Mouse (Mus musculus) forebrain, postnatal 0 days (tissue): ENCODE measurements at regions not wholly inside any gene's neighbourhood (a gene's known extent, or its start where the extent isn't known, plus 50 kb on each side); places are given as distances from the start of the nearest gene placed in this dataset.

Source experiments
- ATAC-seq: fragments of 200-750 bp; cut with Nextera tagmentation; 2 replicates; pipeline ENCODE4 v1.8.0; 2017; ENCODE audit warnings: mild to moderate bottlenecking, moderate library complexity
- DNase-seq: peaks from one replicate; pipeline ENCODE4 v3.0.0-alpha.2; 2015
- H3K27ac ChIP-seq: fragments of 300-500 bp; sonication (generic); 2 replicates; pipeline ENCODE4 v1.5.1; 2014; ENCODE audit warnings: low read depth, mild to moderate bottlenecking, antibody characterized with exemption, low read length, moderate library complexity, mixed read lengths
- H3K27me3 ChIP-seq: fragments of 300-500 bp; sonication (generic); 2 replicates; pipeline ENCODE4 v1.6.1; 2014; ENCODE audit warnings: mild to moderate bottlenecking, low read length, mixed read lengths; ENCODE audit not compliant: insufficient read depth
- H3K36me3 ChIP-seq: fragments of 300-500 bp; sonication (generic); 2 replicates; pipeline ENCODE4 v1.6.1; 2014; ENCODE audit warnings: mild to moderate bottlenecking, moderate library complexity; ENCODE audit not compliant: insufficient read depth
- H3K4me1 ChIP-seq: fragments of 300-500 bp; sonication (generic); 2 replicates; pipeline ENCODE4 v1.6.1; 2014; ENCODE audit warnings: antibody characterized with exemption; ENCODE audit not compliant: insufficient read depth
- H3K4me2 ChIP-seq: fragments of 300-500 bp; sonication (generic); 2 replicates; pipeline ENCODE4 v1.6.1; 2014; ENCODE audit warnings: low read depth, mild to moderate bottlenecking, moderate library complexity
- H3K4me3 ChIP-seq: fragments of 300-500 bp; sonication (generic); 2 replicates; pipeline ENCODE4 v1.5.1; 2014; ENCODE audit warnings: low read depth, low read length, mixed read lengths
- H3K9ac ChIP-seq: fragments of 300-500 bp; sonication (generic); 2 replicates; pipeline ENCODE4 v1.6.1; 2014; ENCODE audit warnings: mild to moderate bottlenecking
- H3K9me3 ChIP-seq: fragments of 300-500 bp; sonication (generic); 2 replicates; pipeline ENCODE4 v1.6.1; 2016; ENCODE audit warnings: low read length
- CTCF ChIP-seq: sonication (generic); IDR thresholded peaks from 2 replicates; pipeline ENCODE4 v1.5.1; 2016; ENCODE audit warnings: antibody characterized with exemption, control low read depth, low read depth
- WGBS: fragments of 180-500 bp; shearing (Covaris S2); extraction: QIAGEN DNeasy Blood & Tissue Kit; methylation state at CpG from one replicate; pipeline ENCODE4 v1.1.7; 2014; 5-methylcytosine and 5-hydroxymethylcytosine counted together

DNA sequence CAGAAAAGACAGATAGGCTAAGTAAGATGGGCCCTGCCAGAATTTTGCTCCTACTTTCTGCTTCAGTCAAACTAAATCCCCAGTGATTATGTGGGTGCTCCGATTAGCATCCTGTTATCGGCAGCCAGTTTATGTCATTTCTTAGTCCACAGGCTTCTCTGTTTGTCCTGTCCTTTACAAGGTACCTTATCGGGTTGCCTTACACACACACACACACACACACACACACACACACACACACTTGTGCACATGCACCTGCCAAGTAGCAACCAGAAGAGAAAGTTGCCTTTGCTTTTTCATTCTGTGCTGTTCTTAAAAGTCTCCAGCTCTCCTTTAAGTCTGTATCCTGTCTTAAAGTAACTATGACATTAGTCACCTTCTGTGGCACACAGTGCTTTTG is 235.8 kb upstream of the Ankrd55 start:
- Histone ChIP-seq H3K36me3 (no peaks in the 10 kb centered on the region), H3K9ac (no peak overlapping the region), H3K9me3 (no peaks in the 10 kb centered on the region), H3K4me2 (no peak overlapping the region), H3K27me3 (no peaks in the 10 kb centered on the region), H3K27ac (no peak overlapping the region), H3K4me3 (no peak overlapping the region), H3K4me1 (no peaks in the 10 kb centered on the region)
- ATAC-seq (no peak), DNase-seq (no peak)
- 95% methylated on average over 3 of the region's 3 CpGs for WGBS
- no peak for TF ChIP-seq CTCF

DNA sequence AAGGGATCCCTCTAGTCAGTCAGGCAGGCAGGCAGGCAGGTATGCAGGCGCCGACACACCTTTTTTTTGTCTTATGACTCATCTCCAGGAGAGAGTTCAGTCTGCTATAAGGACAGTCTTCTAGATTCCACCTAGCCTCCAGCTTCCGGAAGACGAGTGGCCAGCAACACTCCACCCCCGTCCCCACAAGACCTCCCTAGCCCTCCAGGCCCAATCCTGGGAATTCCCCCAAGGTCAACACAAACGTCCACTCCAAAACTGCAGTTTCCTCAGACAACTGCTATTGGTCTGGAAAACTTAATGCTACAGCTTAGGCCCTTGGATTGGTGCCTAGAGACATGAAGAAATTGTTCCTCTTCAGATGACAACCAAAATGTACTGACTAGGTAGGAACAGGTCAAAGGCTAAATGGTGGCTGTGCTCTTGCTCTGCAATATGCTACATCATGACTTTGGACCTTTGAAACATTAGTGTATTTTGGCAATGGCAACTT is 233.3 kb upstream of the Ankrd55 start:
- DNase-seq (no peak), ATAC-seq (no peak)
- Histone ChIP-seq H3K9ac (no peak overlapping the region), H3K9me3 (no peaks in the 10 kb centered on the region), H3K36me3 (no peaks in the 10 kb centered on the region), H3K4me1 (no peaks in the 10 kb centered on the region), H3K4me3 (no peak overlapping the region), H3K4me2 (no peak overlapping the region), H3K27ac (no peak overlapping the region), H3K27me3 (no peaks in the 10 kb centered on the region)
- TF ChIP-seq CTCF = no peak
- 92% methylated on average over 6 of the region's 6 CpGs for WGBS

DNA sequence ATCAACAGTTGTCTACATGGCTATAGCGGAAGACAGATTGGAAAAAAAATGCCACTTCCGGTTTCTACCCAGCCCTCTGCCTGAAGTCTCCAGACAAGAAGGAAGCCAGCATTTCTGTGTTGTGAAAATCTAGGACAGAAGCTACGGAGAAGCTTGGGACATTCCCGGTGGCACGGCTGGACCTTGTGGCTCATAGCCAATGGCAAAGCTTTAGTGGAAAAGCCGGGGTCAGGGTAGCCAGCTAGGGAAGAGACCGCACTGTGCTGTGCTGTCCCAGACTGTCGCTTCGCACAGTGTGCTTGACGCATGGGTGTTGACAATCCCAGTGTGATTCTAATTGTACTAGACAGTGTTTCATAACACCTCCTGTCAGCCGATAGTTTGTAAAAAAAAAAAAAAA is 230.0 kb upstream of the Ankrd55 start:
- H3K27me3 ChIP-seq = no peaks in the 10 kb centered on the region
- TF ChIP-seq CTCF = no peak
- WGBS = 70% methylated on average over 11 of the region's 11 CpGs
- no peak overlapping the region for H3K4me3 ChIP-seq
- ATAC-seq (peak; percentile 82), DNase-seq (peak; percentile 32)
- H3K9ac ChIP-seq = no peak overlapping the region
- H3K36me3 ChIP-seq = no peaks in the 10 kb centered on the region
- H3K9me3 ChIP-seq = no peaks in the 10 kb centered on the region
- no peak overlapping the region for H3K4me2 ChIP-seq
- H3K27ac ChIP-seq = no peak overlapping the region
- no peaks in the 10 kb centered on the region for H3K4me1 ChIP-seq

DNA sequence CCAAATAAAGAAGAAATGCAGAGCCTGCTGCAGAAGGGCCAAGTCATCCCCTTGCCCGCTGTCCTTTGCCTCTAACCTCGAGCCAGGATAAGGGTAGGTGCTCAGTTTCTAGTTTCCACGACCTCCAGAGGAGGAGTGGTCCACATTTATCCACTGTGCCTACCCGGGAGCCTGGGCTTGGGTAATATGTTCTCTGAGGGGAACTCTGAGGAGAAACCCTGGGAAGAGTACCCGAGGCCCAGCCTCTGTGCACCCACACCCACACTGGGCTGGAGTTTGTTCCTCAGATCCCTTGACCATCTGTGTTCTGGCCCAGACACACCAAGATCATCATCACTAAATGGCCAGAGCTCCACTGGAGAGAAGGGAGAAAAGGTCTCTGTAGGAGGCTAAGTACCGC is 229.5 kb upstream of the Ankrd55 start:
- Histone ChIP-seq H3K4me3 (no peak overlapping the region), H3K27ac (0 out of 2 replicates have a peak overlapping the region, but pooled peaks have one; percentile 23), H3K9me3 (no peaks in the 10 kb centered on the region), H3K36me3 (no peaks in the 10 kb centered on the region), H3K4me1 (no peaks in the 10 kb centered on the region), H3K9ac (no peak overlapping the region), H3K4me2 (no peak overlapping the region), H3K27me3 (no peaks in the 10 kb centered on the region)
- DNase-seq (no peak), ATAC-seq (no peak)
- WGBS = 79% methylated on average over 6 of the region's 6 CpGs
- no peak for TF ChIP-seq CTCF

DNA sequence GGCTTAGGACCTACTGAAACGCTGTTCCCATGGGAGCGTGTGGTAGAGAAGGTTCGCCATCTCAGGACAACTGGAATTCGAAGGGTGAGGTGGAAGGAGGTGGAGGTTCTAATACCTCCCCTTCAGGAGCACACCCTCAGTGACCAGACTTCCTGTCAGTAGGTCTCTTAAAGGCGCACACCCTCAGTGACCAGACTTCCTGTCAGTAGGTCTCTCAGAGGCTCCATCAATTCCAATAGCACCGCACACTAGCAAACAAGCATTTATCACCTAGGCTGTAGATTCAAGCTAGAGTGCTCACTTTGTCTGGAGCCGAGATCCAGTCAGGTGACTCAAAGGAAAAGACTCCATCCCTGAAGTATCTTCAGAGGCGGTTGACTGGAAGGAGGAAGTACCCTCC is 226.2 kb upstream of the Ankrd55 start:
- no peak for TF ChIP-seq CTCF
- 94% methylated on average over 8 of the region's 8 CpGs for WGBS
- ATAC-seq (no peak), DNase-seq (no peak)
- no peaks in the 10 kb centered on the region for H3K9me3 ChIP-seq
- H3K4me1 ChIP-seq = no peaks in the 10 kb centered on the region
- no peak overlapping the region for H3K27ac ChIP-seq
- no peaks in the 10 kb centered on the region for H3K36me3 ChIP-seq
- H3K27me3 ChIP-seq = no peaks in the 10 kb centered on the region
- H3K9ac ChIP-seq = no peak overlapping the region
- no peak overlapping the region for H3K4me3 ChIP-seq
- H3K4me2 ChIP-seq = no peak overlapping the region

DNA sequence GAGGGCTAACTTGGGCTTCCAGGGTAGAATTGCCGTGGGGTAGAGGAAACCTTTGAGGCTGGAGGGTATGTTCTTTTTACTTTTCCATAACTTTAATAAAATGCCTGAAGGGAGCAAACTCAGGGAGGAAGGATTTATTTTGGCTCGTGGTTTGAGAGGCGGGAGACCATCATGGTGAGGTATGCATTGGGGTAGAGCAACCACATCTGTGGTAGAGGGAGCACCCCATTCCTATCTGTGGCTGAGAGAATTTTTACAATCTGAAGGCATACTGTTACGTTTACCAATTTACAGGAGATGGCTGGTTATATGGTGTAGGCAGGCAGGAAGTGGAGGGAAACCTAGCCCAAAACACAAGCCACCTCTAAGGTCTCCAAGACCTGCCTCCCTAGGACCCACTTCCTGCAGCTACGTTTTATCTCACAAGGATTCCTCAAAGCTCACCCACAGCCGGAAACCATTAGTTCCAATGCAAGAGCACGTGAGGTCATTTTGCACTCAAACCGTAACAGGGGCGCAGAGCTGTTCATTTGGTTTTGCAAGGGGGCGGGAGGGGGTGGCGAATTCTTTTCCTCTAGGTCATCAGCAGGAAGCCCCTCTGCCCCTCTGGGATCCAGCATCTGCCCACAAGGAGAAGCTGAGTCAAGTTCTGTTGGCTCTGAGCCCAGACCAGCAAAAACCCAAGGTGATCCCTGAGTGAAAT is 224.7 kb upstream of the Ankrd55 start:
- ATAC-seq (no peak), DNase-seq (no peak)
- Histone ChIP-seq H3K36me3 (no peaks in the 10 kb centered on the region), H3K4me3 (no peak overlapping the region), H3K9ac (no peak overlapping the region), H3K27me3 (no peaks in the 10 kb centered on the region), H3K4me2 (no peak overlapping the region), H3K27ac (no peak overlapping the region), H3K4me1 (no peaks in the 10 kb centered on the region), H3K9me3 (no peaks in the 10 kb centered on the region)
- WGBS = 87% methylated on average over 11 of the region's 11 CpGs
- no peak for TF ChIP-seq CTCF

DNA sequence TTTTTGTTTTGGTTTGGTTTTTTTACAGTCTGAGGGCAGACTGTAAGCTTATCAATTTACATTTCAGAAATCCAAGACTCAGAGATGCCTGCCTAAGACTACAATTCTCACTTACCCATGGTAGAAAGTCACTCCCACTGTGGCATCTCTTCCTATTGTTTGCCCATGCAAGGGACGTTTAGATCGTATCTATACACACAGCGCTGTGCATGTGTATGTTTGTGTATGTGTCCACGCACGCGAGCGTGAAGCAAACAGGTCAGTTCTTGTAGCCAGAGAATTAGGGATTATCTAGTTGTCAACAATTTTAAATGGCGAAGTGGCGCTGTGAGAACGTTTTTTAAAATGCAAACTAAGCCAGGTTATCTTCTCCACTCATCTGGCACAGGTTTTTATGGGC is 223.6 kb upstream of the Ankrd55 start:
- Histone ChIP-seq H3K9ac (no peak overlapping the region), H3K4me3 (no peak overlapping the region), H3K4me1 (no peaks in the 10 kb centered on the region), H3K4me2 (no peak overlapping the region), H3K27me3 (no peaks in the 10 kb centered on the region), H3K27ac (no peak overlapping the region), H3K9me3 (no peaks in the 10 kb centered on the region), H3K36me3 (no peaks in the 10 kb centered on the region)
- ATAC-seq (no peak), DNase-seq (no peak)
- 79% methylated on average over 10 of the region's 10 CpGs for WGBS
- no peak for TF ChIP-seq CTCF
